Mouse (Mus musculus): ENCODE measurements around the gene Dlgap3. TPM values are rescaled to one million over a fixed set of nuclear protein-coding genes. Genes with fewer than 3 reads are reported as not detected.
A peak's percentile ranks its signal among the peaks of the same experiment; 100 is the strongest.

Gene Dlgap3
- polyA plus RNA-seq (2015; fragmentation: Nextera tagmentation; extraction: Ambion mirVana), result 17.6 and 19.5 TPM in 2 replicates

DNA sequence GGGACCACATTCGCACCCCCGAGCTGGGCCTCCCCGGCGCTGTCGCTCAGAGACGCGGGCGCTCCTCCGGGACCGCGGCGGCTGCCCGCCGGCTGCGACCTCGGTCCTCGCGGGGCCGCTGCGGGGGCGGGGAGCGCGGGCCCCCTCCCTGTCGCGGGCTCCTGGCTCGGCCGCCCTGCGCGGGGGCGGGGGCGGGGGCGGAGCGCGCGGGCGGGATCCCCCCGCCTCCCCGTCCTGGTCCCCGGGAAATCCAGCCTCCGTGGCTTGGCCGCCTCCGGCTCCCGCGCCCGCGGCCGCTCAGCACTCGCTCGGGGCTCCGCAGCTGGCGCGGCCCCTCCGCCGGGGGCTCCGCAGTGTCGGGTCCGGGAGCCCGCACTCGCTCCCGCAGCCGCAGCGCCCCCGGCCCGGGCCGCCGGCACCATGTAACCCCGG, at the start of gene Dlgap3:
TSS of gene Dlgap3 (plus strand) at position 291 of the 432 bp plus-strand sequence.
- peaks cover 47% of the 10 kb centered on the region for H3K4me1 ChIP-seq (ENCODE audit: control insufficient read depth, insufficient read depth, low read length)
- 0 out of 2 replicates have a peak, but pooled peaks cover 2% of the 10 kb centered on the region for H3K9me3 ChIP-seq (replicated peaks; ENCODE audit: control insufficient read depth, low read length, poor library complexity, severe bottlenecking)
- no peaks in the 10 kb centered on the region for H3K27me3 ChIP-seq (ENCODE audit: control insufficient read depth, insufficient read depth, low read depth, low read length)
- H3K9ac ChIP-seq (ENCODE audit: low read depth, low read length), result peak within 1 kb of the TSS; percentile 97
- H3K4me2 ChIP-seq (ENCODE audit: low read length), result peak within 1 kb of the TSS; percentile 95
- peak within 1 kb of the TSS; percentile 83 for H3K27ac ChIP-seq (ENCODE audit: low read length)
- H3K36me3 ChIP-seq (ENCODE audit: control insufficient read depth, insufficient read depth, low read length), result no peaks in the 10 kb centered on the region
- H3K4me3 ChIP-seq (ENCODE audit: low read depth, low read length), result peak within 1 kb of the TSS; percentile 95
- WGBS, result under 1% methylated on average over 34 of the region's 67 CpGs
- peak; percentile 70 for ATAC-seq

DNA sequence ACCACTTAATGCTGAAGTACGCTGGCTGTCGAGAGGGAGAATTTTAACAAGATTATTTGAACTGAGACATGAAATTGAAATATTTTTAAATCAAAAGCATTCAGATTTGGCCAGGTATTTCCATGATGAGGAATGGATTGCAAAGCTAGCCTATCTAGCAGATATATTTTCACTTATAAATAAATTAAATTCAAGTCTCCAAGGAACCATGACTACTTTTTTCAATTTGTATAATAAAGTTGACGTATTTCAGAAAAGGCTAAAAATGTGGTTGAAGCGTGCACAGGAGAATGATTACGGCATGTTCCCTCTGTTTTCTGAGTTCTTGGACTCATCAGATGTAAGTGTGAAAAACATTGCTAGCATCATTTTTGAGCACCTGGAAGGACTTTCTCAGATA, 45.6 kb upstream of the Dlgap3 start, which contains the start of gene Tmem35b:
TSS of gene Tmem35b (plus strand) at position 301 of the 400 bp plus-strand sequence.
- WGBS, result 96% methylated on average over 5 of the region's 5 CpGs
- Histone ChIP-seq H3K9me3 (replicated peaks; ENCODE audit: control insufficient read depth, low read length, poor library complexity, severe bottlenecking) (no peaks in the 10 kb centered on the region), H3K4me1 (ENCODE audit: control insufficient read depth, insufficient read depth, low read length) (peaks cover 10% of the 10 kb centered on the region), H3K27ac (ENCODE audit: low read length) (no peak within 1 kb of the TSS), H3K4me3 (ENCODE audit: low read depth, low read length) (no peak within 1 kb of the TSS), H3K27me3 (ENCODE audit: control insufficient read depth, insufficient read depth, low read depth, low read length) (no peaks in the 10 kb centered on the region), H3K9ac (ENCODE audit: low read depth, low read length) (no peak within 1 kb of the TSS), H3K36me3 (ENCODE audit: control insufficient read depth, insufficient read depth, low read length) (no peaks in the 10 kb centered on the region), H3K4me2 (ENCODE audit: low read length) (no peak within 1 kb of the TSS)
- ATAC-seq, result no peak

DNA sequence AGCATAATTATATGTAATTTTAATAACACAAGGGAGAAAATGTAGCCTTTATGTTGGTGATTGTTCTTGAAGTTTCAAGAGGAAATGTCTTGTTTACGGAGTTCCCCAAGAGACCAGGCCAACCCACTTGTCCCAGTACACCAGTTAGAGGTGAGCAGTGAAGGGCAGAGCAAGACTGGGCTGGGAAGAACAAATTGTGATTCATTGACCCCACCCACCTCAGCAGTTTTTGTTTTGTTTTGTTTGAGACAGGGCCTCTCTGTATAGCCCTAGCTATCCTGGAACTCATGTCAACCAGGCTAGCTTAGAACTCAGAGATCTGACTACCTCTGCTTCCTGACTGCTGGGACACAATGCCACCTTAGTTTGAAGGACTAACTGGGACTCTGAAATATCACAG, 44.7 kb upstream of the Dlgap3 start:
- no peak overlapping the region for H3K9ac ChIP-seq (ENCODE audit: low read depth, low read length)
- H3K27me3 ChIP-seq (ENCODE audit: control insufficient read depth, insufficient read depth, low read depth, low read length), result no peaks in the 10 kb centered on the region
- ATAC-seq, result no peak
- 90% methylated on average over 1 of the region's 1 CpGs for WGBS
- no peak overlapping the region for H3K4me2 ChIP-seq (ENCODE audit: low read length)
- H3K4me1 ChIP-seq (ENCODE audit: control insufficient read depth, insufficient read depth, low read length), result peaks cover 10% of the 10 kb centered on the region
- no peaks in the 10 kb centered on the region for H3K36me3 ChIP-seq (ENCODE audit: control insufficient read depth, insufficient read depth, low read length)
- H3K4me3 ChIP-seq (ENCODE audit: low read depth, low read length), result no peak overlapping the region
- H3K9me3 ChIP-seq (replicated peaks; ENCODE audit: control insufficient read depth, low read length, poor library complexity, severe bottlenecking), result no peaks in the 10 kb centered on the region
- no peak overlapping the region for H3K27ac ChIP-seq (ENCODE audit: low read length)

DNA sequence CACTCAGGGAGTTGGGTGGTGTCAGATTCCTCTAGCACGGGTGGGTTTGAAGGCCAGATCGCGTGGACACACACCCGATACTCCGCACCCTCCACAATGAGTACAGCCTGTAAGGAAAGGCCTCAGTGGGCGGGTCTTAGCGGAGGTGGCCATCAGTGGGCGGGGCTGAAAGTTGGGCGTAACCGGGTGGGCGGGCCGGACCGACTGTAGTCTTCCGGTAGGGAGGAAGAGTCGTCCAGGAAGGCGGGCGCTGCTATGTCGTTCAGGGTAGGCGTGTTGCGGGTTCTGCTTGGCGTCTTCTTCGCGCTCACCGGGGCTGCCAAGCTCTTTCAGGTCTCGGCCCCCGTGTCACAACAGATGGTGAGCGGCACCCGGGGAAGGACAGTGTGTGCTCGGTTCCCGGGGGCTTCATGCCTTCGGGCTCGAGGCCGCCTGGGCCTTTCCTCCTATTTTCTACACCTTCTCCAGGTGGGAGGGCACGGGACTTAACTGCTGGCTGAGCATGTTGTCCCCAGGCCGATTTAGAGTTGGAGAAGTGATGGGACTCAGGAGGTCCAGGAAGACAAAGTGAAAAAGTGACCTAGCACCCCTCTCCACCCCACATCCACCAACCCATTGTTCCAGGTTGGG, 43.1 kb upstream of the Dlgap3 start:
- H3K27me3 ChIP-seq (ENCODE audit: control insufficient read depth, insufficient read depth, low read depth, low read length), result no peaks in the 10 kb centered on the region
- H3K9me3 ChIP-seq (replicated peaks; ENCODE audit: control insufficient read depth, low read length, poor library complexity, severe bottlenecking), result no peaks in the 10 kb centered on the region
- peak overlapping the region; percentile 63 for H3K4me3 ChIP-seq (ENCODE audit: low read depth, low read length)
- H3K36me3 ChIP-seq (ENCODE audit: control insufficient read depth, insufficient read depth, low read length), result no peaks in the 10 kb centered on the region
- WGBS, result 1% methylated on average over 35 of the region's 35 CpGs
- peak overlapping the region; percentile 55; the same call in 1 of the 2 replicates for H3K27ac ChIP-seq (ENCODE audit: low read length)
- H3K4me1 ChIP-seq (ENCODE audit: control insufficient read depth, insufficient read depth, low read length), result peaks cover 10% of the 10 kb centered on the region
- peak overlapping the region; percentile 83 for H3K4me2 ChIP-seq (ENCODE audit: low read length)
- peak overlapping the region; percentile 79 for H3K9ac ChIP-seq (ENCODE audit: low read depth, low read length)
- peak; percentile 94 for ATAC-seq

DNA sequence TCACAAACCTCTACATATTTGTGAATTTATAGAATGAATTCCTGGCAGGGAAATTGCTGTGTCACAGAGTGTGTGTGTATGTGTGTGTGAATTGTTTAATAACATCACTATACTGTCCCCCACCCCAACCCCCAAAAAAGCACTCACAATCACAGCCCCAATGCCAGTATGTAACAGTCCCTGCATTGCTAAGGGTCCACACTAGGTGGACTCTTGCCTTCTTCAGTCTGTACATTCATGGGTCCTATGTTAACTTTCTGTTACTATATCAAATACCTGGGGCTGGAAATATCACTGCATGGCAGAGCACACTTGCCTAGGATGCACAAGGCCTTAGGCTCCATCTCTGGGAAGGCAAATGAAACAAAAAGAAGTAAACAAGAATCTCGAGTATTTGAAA, 34.3 kb upstream of the Dlgap3 start:
- no peaks in the 10 kb centered on the region for H3K4me1 ChIP-seq (ENCODE audit: control insufficient read depth, insufficient read depth, low read length)
- ATAC-seq, result no peak
- H3K27me3 ChIP-seq (ENCODE audit: control insufficient read depth, insufficient read depth, low read depth, low read length), result no peaks in the 10 kb centered on the region
- 55% methylated on average over 1 of the region's 1 CpGs for WGBS
- H3K4me3 ChIP-seq (ENCODE audit: low read depth, low read length), result no peak overlapping the region
- H3K4me2 ChIP-seq (ENCODE audit: low read length), result no peak overlapping the region
- no peaks in the 10 kb centered on the region for H3K36me3 ChIP-seq (ENCODE audit: control insufficient read depth, insufficient read depth, low read length)
- H3K9ac ChIP-seq (ENCODE audit: low read depth, low read length), result no peak overlapping the region
- H3K9me3 ChIP-seq (replicated peaks; ENCODE audit: control insufficient read depth, low read length, poor library complexity, severe bottlenecking), result no peaks in the 10 kb centered on the region
- no peak overlapping the region for H3K27ac ChIP-seq (ENCODE audit: low read length)

DNA sequence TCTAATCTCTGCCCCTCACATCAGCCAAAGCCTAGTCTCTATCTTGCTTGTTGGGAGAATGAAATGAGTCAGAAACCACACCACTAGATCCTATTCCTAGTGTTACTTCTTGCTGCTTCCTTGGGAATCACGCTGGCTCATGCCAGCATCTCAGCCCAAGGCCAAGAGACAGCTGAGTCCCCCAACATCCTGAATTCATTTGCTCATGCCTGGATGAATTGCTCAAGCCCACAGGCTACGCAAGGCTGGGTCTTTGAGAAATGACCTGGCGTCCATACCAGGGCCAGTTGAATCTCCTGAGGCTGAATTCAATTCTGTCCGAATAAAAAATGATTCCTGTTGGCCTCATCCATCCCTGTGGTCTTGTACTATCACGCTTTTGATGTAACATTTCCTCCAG, 31.4 kb upstream of the Dlgap3 start:
- H3K27ac ChIP-seq (ENCODE audit: low read length), result no peak overlapping the region
- no peaks in the 10 kb centered on the region for H3K36me3 ChIP-seq (ENCODE audit: control insufficient read depth, insufficient read depth, low read length)
- WGBS, result 78% methylated on average over 5 of the region's 5 CpGs
- H3K9ac ChIP-seq (ENCODE audit: low read depth, low read length), result no peak overlapping the region
- no peaks in the 10 kb centered on the region for H3K27me3 ChIP-seq (ENCODE audit: control insufficient read depth, insufficient read depth, low read depth, low read length)
- no peak for ATAC-seq
- H3K4me2 ChIP-seq (ENCODE audit: low read length), result no peak overlapping the region
- no peaks in the 10 kb centered on the region for H3K9me3 ChIP-seq (replicated peaks; ENCODE audit: control insufficient read depth, low read length, poor library complexity, severe bottlenecking)
- no peak overlapping the region for H3K4me3 ChIP-seq (ENCODE audit: low read depth, low read length)
- no peaks in the 10 kb centered on the region for H3K4me1 ChIP-seq (ENCODE audit: control insufficient read depth, insufficient read depth, low read length)

DNA sequence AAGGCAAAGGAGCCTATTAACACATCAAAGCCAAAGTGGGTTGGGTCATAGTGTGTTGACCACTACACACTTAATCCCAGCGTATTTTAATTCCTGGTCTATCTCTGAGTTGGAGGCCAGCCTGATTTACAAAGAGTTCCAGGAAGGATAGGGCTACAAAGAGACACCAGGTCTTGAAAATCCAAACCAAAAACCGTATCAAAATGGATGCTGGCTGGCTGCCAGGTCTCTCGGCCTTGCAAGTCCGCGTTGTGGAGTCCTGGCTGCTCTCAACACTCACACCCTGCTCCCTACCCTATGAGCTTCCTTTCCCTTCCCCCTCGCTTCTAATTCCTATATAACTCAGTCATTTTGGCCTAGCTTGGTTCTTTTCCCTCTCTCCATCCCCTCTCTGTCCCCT, 30.5 kb upstream of the Dlgap3 start:
- WGBS, result 16% methylated on average over 6 of the region's 6 CpGs
- Histone ChIP-seq H3K9ac (ENCODE audit: low read depth, low read length) (no peak overlapping the region), H3K4me2 (ENCODE audit: low read length) (no peak overlapping the region), H3K4me1 (ENCODE audit: control insufficient read depth, insufficient read depth, low read length) (no peaks in the 10 kb centered on the region), H3K36me3 (ENCODE audit: control insufficient read depth, insufficient read depth, low read length) (no peaks in the 10 kb centered on the region), H3K27me3 (ENCODE audit: control insufficient read depth, insufficient read depth, low read depth, low read length) (no peaks in the 10 kb centered on the region), H3K4me3 (ENCODE audit: low read depth, low read length) (no peak overlapping the region), H3K27ac (ENCODE audit: low read length) (no peak overlapping the region), H3K9me3 (replicated peaks; ENCODE audit: control insufficient read depth, low read length, poor library complexity, severe bottlenecking) (no peaks in the 10 kb centered on the region)
- no peak for ATAC-seq

DNA sequence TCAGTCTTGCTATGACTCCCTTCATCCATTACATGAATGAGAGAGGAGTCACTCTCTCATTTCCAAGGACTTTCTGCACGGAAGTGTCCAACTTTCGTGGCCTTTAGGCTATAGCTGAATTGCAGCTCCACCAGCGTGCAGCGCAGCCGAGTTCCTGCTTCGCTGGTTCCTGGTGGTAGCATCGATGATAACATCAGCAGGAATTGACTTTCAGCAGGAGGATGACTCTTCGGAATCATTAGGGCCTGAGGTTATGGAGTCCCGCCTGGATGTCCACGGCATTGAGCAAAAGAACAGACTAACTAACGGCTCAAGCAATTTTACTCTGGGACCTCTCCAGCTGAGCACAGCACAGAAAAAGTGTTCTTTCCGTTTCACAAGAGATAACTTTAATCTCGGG, 19.0 kb upstream of the Dlgap3 start:
- Histone ChIP-seq H3K27ac (ENCODE audit: low read length) (no peak overlapping the region), H3K9me3 (replicated peaks; ENCODE audit: control insufficient read depth, low read length, poor library complexity, severe bottlenecking) (no peaks in the 10 kb centered on the region), H3K4me1 (ENCODE audit: control insufficient read depth, insufficient read depth, low read length) (no peaks in the 10 kb centered on the region), H3K4me2 (ENCODE audit: low read length) (no peak overlapping the region), H3K36me3 (ENCODE audit: control insufficient read depth, insufficient read depth, low read length) (no peaks in the 10 kb centered on the region), H3K9ac (ENCODE audit: low read depth, low read length) (no peak overlapping the region), H3K27me3 (ENCODE audit: control insufficient read depth, insufficient read depth, low read depth, low read length) (no peaks in the 10 kb centered on the region), H3K4me3 (ENCODE audit: low read depth, low read length) (no peak overlapping the region)
- 80% methylated on average over 13 of the region's 13 CpGs for WGBS
- ATAC-seq, result no peak

DNA sequence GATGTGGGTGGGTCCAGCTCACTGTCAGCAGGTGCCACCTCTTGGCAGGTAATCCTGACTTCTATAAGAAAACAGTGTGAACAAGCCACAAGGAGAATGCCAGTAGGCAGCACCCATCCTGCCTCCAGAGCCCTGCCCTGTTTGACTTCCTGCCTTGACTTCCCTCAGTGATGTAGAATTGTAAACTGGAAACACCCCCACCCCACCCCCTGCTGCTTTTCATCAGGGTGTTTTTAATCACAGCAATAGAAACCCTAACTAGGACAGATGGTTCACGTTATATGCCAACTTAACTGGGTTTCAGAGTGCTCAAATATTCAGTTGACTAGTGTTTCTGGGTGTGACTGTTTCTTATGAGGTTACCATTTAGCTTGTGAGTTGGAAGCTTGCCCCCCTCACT, 15.7 kb upstream of the Dlgap3 start:
- 43% methylated on average over 1 of the region's 1 CpGs for WGBS
- H3K4me2 ChIP-seq (ENCODE audit: low read length), result no peak overlapping the region
- no peak overlapping the region for H3K9ac ChIP-seq (ENCODE audit: low read depth, low read length)
- H3K36me3 ChIP-seq (ENCODE audit: control insufficient read depth, insufficient read depth, low read length), result no peaks in the 10 kb centered on the region
- H3K4me3 ChIP-seq (ENCODE audit: low read depth, low read length), result no peak overlapping the region
- no peak overlapping the region for H3K27ac ChIP-seq (ENCODE audit: low read length)
- H3K27me3 ChIP-seq (ENCODE audit: control insufficient read depth, insufficient read depth, low read depth, low read length), result no peaks in the 10 kb centered on the region
- H3K9me3 ChIP-seq (replicated peaks; ENCODE audit: control insufficient read depth, low read length, poor library complexity, severe bottlenecking), result no peaks in the 10 kb centered on the region
- H3K4me1 ChIP-seq (ENCODE audit: control insufficient read depth, insufficient read depth, low read length), result no peaks in the 10 kb centered on the region
- no peak for ATAC-seq

Data from midbrain, embryonic 16.5 days (tissue).